ENCODE assay signal across 15 mouse cellular contexts in genomic region chr4:143383646-143384045, GRCm38 (mm10). TPM values are rescaled to one million over a fixed set of nuclear protein-coding genes. Genes with fewer than 3 reads are reported as not detected.
DNase-seq lines count a peak whose midpoint lies in the region; ATAC-seq lines count a peak whose summit lies in the region.
"Had no signal": no experiment of that assay in that cellular context is flagged by ENCODE, and none has a peak within 500 bp of the region (broad histone marks: within the 10 kb centered on the region; RNA-seq: fewer than 3 reads in every experiment).

No protein-coding gene starts in this region.

- no peaks in the 10 kb centered on the region for H3K9me3 ChIP-seq in heart, embryonic 11.5 days (replicated peaks; ENCODE audit: control insufficient read depth, low read length)
- H3K9me3 ChIP-seq in midbrain, embryonic 10.5 days (replicated peaks), result no peaks in the 10 kb centered on the region
- H3K9me3 ChIP-seq in midbrain, embryonic 15.5 days, result no peaks in the 10 kb centered on the region
- H3K9me3 ChIP-seq: embryonic facial prominence, embryonic 12.5 days; neural tube, embryonic 13.5 days had no signal

- H3K4me1 ChIP-seq in heart, embryonic 11.5 days (ENCODE audit: control insufficient read depth, insufficient read depth, low read length), result no peaks in the 10 kb centered on the region
- peaks cover 21% of the 10 kb centered on the region for H3K4me1 ChIP-seq in midbrain, embryonic 10.5 days
- H3K4me1 ChIP-seq in midbrain, embryonic 15.5 days, result peaks cover 26% of the 10 kb centered on the region
- H3K4me1 ChIP-seq: embryonic facial prominence, embryonic 12.5 days had no signal

- H3K4me3 ChIP-seq in heart, embryonic 11.5 days (ENCODE audit: low read depth, low read length), result no peak overlapping the region
- H3K4me3 ChIP-seq in midbrain, embryonic 10.5 days, result no peak overlapping the region
- no peak overlapping the region for H3K4me3 ChIP-seq in midbrain, embryonic 15.5 days
- H3K4me3 ChIP-seq: embryonic facial prominence, embryonic 12.5 days; neural tube, embryonic 13.5 days had no signal

- DNase-seq in heart, postnatal 4 days, result peak; percentile 12
- DNase-seq in midbrain, embryonic 10.5 days (ENCODE audit: low spot score), result peak; percentile 36
- peak; percentile 50 for DNase-seq in R1 (ENCODE audit: low read depth, low spot score)
- DNase-seq in spleen, adult 12 weeks (ENCODE audit: low spot score), result no peak
- DNase-seq in MN1 (ENCODE audit: low spot score), result no peak
- DNase-seq: kidney, postnatal 14 days; lung, postnatal 4 days; thymus, postnatal 36 days had no signal

- H3K9ac ChIP-seq in heart, embryonic 11.5 days (ENCODE audit: low read depth, low read length), result no peak overlapping the region
- no peak overlapping the region for H3K9ac ChIP-seq in midbrain, embryonic 15.5 days
- H3K9ac ChIP-seq: embryonic facial prominence, embryonic 12.5 days; neural tube, embryonic 13.5 days had no signal

- no peaks in the 10 kb centered on the region for H3K27me3 ChIP-seq in heart, embryonic 11.5 days (ENCODE audit: control insufficient read depth, insufficient read depth, low read length)
- H3K27me3 ChIP-seq in midbrain, embryonic 10.5 days (ENCODE audit: low read depth, poor library complexity, severe bottlenecking), result peaks cover 18% of the 10 kb centered on the region
- no peaks in the 10 kb centered on the region for H3K27me3 ChIP-seq in midbrain, embryonic 15.5 days (replicated peaks)
- H3K27me3 ChIP-seq: neural tube, embryonic 13.5 days had no signal

- 38% methylated on average over 4 of the region's 4 CpGs for WGBS in heart, embryonic 11.5 days (ENCODE audit: insufficient replicate concordance)
- 50% methylated on average over 4 of the region's 4 CpGs for WGBS in midbrain, embryonic 10.5 days
- WGBS in midbrain, embryonic 15.5 days, result 40% methylated on average over 4 of the region's 4 CpGs

- no peak overlapping the region for H3K27ac ChIP-seq in heart, embryonic 11.5 days (ENCODE audit: low read depth, low read length)
- no peak overlapping the region for H3K27ac ChIP-seq in midbrain, embryonic 10.5 days (replicated peaks)
- H3K27ac ChIP-seq in midbrain, embryonic 15.5 days, result no peak overlapping the region
- H3K27ac ChIP-seq: embryonic facial prominence, embryonic 12.5 days; neural tube, embryonic 13.5 days had no signal

- H3K36me3 ChIP-seq in heart, embryonic 11.5 days (ENCODE audit: control insufficient read depth, insufficient read depth, low read length), result no peaks in the 10 kb centered on the region
- H3K36me3 ChIP-seq in midbrain, embryonic 10.5 days, result no peaks in the 10 kb centered on the region
- no peaks in the 10 kb centered on the region for H3K36me3 ChIP-seq in midbrain, embryonic 15.5 days (replicated peaks)
- H3K36me3 ChIP-seq: embryonic facial prominence, embryonic 12.5 days; neural tube, embryonic 13.5 days had no signal

- ATAC-seq in heart, embryonic 11.5 days (replicated peaks; ENCODE audit: insufficient number of reproducible peaks, low FRiP score, low TSS enrichment), result no peak
- no peak for ATAC-seq in midbrain, embryonic 15.5 days (replicated peaks)
- ATAC-seq in megakaryocyte progenitor cell, adult 5-6 weeks (replicated peaks; ENCODE audit: poor library complexity), result peak; percentile 60

- H3K4me2 ChIP-seq in heart, embryonic 11.5 days, result no peak overlapping the region
- no peak overlapping the region for H3K4me2 ChIP-seq in midbrain, embryonic 15.5 days
- H3K4me2 ChIP-seq: embryonic facial prominence, embryonic 12.5 days; neural tube, embryonic 13.5 days had no signal

RNA-seq across cellular contexts. Expression of gene Pramel1, which starts 10.6 kb away (rescaled TPM):
- not detected for total RNA-seq in heart, postnatal 4 days (2021)
- not detected in 2 replicates for polyA plus RNA-seq in heart, embryonic 11.5 days (2014; fragmentation: Nextera tagmentation; extraction: Ambion mirVana)
- not detected in 2 replicates for polyA plus RNA-seq in midbrain, embryonic 10.5 days (2016; fragmentation: Nextera tagmentation; extraction: Ambion mirVana)
- not detected in 2 replicates for polyA plus RNA-seq in midbrain, embryonic 15.5 days (2015; fragmentation: Nextera tagmentation; extraction: Ambion mirVana)
- not detected in 2 replicates for total RNA-seq in megakaryocyte progenitor cell, adult 5-6 weeks (2015)
- total RNA-seq in megakaryocyte progenitor cell, adult 5-6 weeks (2017), result not detected in 2 replicates
- total RNA-seq: heart, postnatal 25 days had no signal
- polyA plus RNA-seq: embryonic facial prominence, embryonic 12.5 days; neural tube, embryonic 13.5 days; small intestine, adult 2 months had no signal

RNA-seq across cellular contexts. Expression of gene Pramef8, which starts 28.6 kb away (rescaled TPM):
- 10 to 100 TPM; 11.7 to 12.1 TPM for total RNA-seq in heart, postnatal 4 days (2021)
- polyA plus RNA-seq in heart, embryonic 11.5 days (2014; fragmentation: Nextera tagmentation; extraction: Ambion mirVana), result 13.6 and 13.7 TPM in 2 replicates
- 19.5 and 23.8 TPM in 2 replicates for polyA plus RNA-seq in midbrain, embryonic 10.5 days (2016; fragmentation: Nextera tagmentation; extraction: Ambion mirVana)
- polyA plus RNA-seq in midbrain, embryonic 15.5 days (2015; fragmentation: Nextera tagmentation; extraction: Ambion mirVana), result 25.6 and 27.4 TPM in 2 replicates
- 7.5 and 10.1 TPM in 2 replicates for total RNA-seq in megakaryocyte progenitor cell, adult 5-6 weeks (2015)
- total RNA-seq in megakaryocyte progenitor cell, adult 5-6 weeks (2017), result 7.7 and 10.2 TPM in 2 replicates

RNA-seq across cellular contexts. Expression of gene Lrrc38, which starts 34.1 kb away (rescaled TPM):
- under 1 TPM; 0.29 to 0.33 TPM for total RNA-seq in heart, postnatal 4 days (2021)
- 0.23 TPM in 1 of 2 replicates, not detected in the other for polyA plus RNA-seq in heart, embryonic 11.5 days (2014; fragmentation: Nextera tagmentation; extraction: Ambion mirVana)
- polyA plus RNA-seq in midbrain, embryonic 10.5 days (2016; fragmentation: Nextera tagmentation; extraction: Ambion mirVana), result 0.06 and 0.35 TPM in 2 replicates
- polyA plus RNA-seq in midbrain, embryonic 15.5 days (2015; fragmentation: Nextera tagmentation; extraction: Ambion mirVana), result 0.27 and 0.31 TPM in 2 replicates
- total RNA-seq in megakaryocyte progenitor cell, adult 5-6 weeks (2015), result not detected in 2 replicates
- total RNA-seq in megakaryocyte progenitor cell, adult 5-6 weeks (2017), result not detected in 2 replicates
- polyA plus RNA-seq: small intestine, adult 2 months had no signal

Comparison
In these comparisons a context has a peak if more than half of its experiments do, and no peak if none do; other contexts are left out.
1. DNase-seq: peak in heart, postnatal 4 days (single experiment), midbrain, embryonic 10.5 days (single experiment) and R1 (single experiment); none in spleen, adult 12 weeks (single experiment) and MN1 (single experiment).